Mouse (Mus musculus): ENCODE results near the gene Fads1. TPM values are rescaled to one million over a fixed set of nuclear protein-coding genes. Genes with fewer than 3 reads are reported as not detected.

Fads1 gene
- polyA plus RNA-seq, 1 experiment: 131 TPM

- H3K4me3 ChIP-seq (ENCODE audit: insufficient read depth, low read length): no peak overlapping the region
- no peaks in the 10 kb centered on the region for H3K4me1 ChIP-seq (ENCODE audit: control insufficient read depth, insufficient read depth, low read length)
- no peak overlapping the region for H3K27ac ChIP-seq (ENCODE audit: insufficient read depth, low read length)
- no peak for TF ChIP-seq CTCF (IDR thresholded peaks at IDR 0.05; ENCODE audit: borderline replicate concordance, insufficient read depth, low read length)
- no peak for TF ChIP-seq POLR2A (IDR thresholded peaks at IDR 0.05; ENCODE audit: low read depth, low read length)
Measured at GRCm38 (mm10) chr19:10222656-10223055, 40.0 kb downstream of the Fads1 start.

- H3K4me1 ChIP-seq (ENCODE audit: control insufficient read depth, insufficient read depth, low read length): no peaks in the 10 kb centered on the region
- H3K27ac ChIP-seq (ENCODE audit: insufficient read depth, low read length): no peak overlapping the region
- H3K4me3 ChIP-seq (ENCODE audit: insufficient read depth, low read length): no peak overlapping the region
- TF ChIP-seq CTCF (IDR thresholded peaks at IDR 0.05; ENCODE audit: borderline replicate concordance, insufficient read depth, low read length): no peak
- TF ChIP-seq POLR2A (IDR thresholded peaks at IDR 0.05; ENCODE audit: low read depth, low read length): no peak
Measured at GRCm38 (mm10) chr19:10223561-10223960, 40.9 kb downstream of the Fads1 start.

GRCm38 (mm10) chr19:10224637-10225453 lies 42.2 kb downstream of the Fads1 start:
- TF ChIP-seq CTCF (IDR thresholded peaks at IDR 0.05; ENCODE audit: borderline replicate concordance, insufficient read depth, low read length): no peak
- TF ChIP-seq POLR2A (IDR thresholded peaks at IDR 0.05; ENCODE audit: low read depth, low read length): no peak
- H3K4me3 ChIP-seq (ENCODE audit: insufficient read depth, low read length): no peak overlapping the region
- H3K27ac ChIP-seq (ENCODE audit: insufficient read depth, low read length): no peak overlapping the region
- no peaks in the 10 kb centered on the region for H3K4me1 ChIP-seq (ENCODE audit: control insufficient read depth, insufficient read depth, low read length)

- no peak overlapping the region for H3K27ac ChIP-seq (ENCODE audit: insufficient read depth, low read length)
- no peak overlapping the region for H3K4me3 ChIP-seq (ENCODE audit: insufficient read depth, low read length)
- TF ChIP-seq POLR2A (IDR thresholded peaks at IDR 0.05; ENCODE audit: low read depth, low read length) (no peak), CTCF (IDR thresholded peaks at IDR 0.05; ENCODE audit: borderline replicate concordance, insufficient read depth, low read length) (no peak)
- no peaks in the 10 kb centered on the region for H3K4me1 ChIP-seq (ENCODE audit: control insufficient read depth, insufficient read depth, low read length)
Measured at GRCm38 (mm10) chr19:10225767-10226166, 43.1 kb downstream of the Fads1 start.

- no peak overlapping the region for H3K27ac ChIP-seq (ENCODE audit: insufficient read depth, low read length)
- TF ChIP-seq CTCF (IDR thresholded peaks at IDR 0.05; ENCODE audit: borderline replicate concordance, insufficient read depth, low read length): no peak
- no peak for TF ChIP-seq POLR2A (IDR thresholded peaks at IDR 0.05; ENCODE audit: low read depth, low read length)
- no peak overlapping the region for H3K4me3 ChIP-seq (ENCODE audit: insufficient read depth, low read length)
- no peaks in the 10 kb centered on the region for H3K4me1 ChIP-seq (ENCODE audit: control insufficient read depth, insufficient read depth, low read length)
Measured at GRCm38 (mm10) chr19:10231016-10231415, 48.3 kb downstream of the Fads1 start.

- no peaks in the 10 kb centered on the region for H3K4me1 ChIP-seq (ENCODE audit: control insufficient read depth, insufficient read depth, low read length)
- no peak overlapping the region for H3K27ac ChIP-seq (ENCODE audit: insufficient read depth, low read length)
- TF ChIP-seq CTCF (IDR thresholded peaks at IDR 0.05; ENCODE audit: borderline replicate concordance, insufficient read depth, low read length): no peak
- no peak overlapping the region for H3K4me3 ChIP-seq (ENCODE audit: insufficient read depth, low read length)
Measured at GRCm38 (mm10) chr19:10231871-10232270, 49.2 kb downstream of the Fads1 start.

- Histone ChIP-seq H3K4me3 (ENCODE audit: insufficient read depth, low read length) (no peak overlapping the region), H3K27ac (ENCODE audit: insufficient read depth, low read length) (no peak overlapping the region), H3K4me1 (ENCODE audit: control insufficient read depth, insufficient read depth, low read length) (no peaks in the 10 kb centered on the region)
- no peak for TF ChIP-seq CTCF (IDR thresholded peaks at IDR 0.05; ENCODE audit: borderline replicate concordance, insufficient read depth, low read length)
- no peak for TF ChIP-seq POLR2A (IDR thresholded peaks at IDR 0.05; ENCODE audit: low read depth, low read length)
Measured at GRCm38 (mm10) chr19:10232327-10233017, 49.8 kb downstream of the Fads1 start.

- Histone ChIP-seq H3K4me1 (ENCODE audit: control insufficient read depth, insufficient read depth, low read length) (no peaks in the 10 kb centered on the region), H3K4me3 (ENCODE audit: insufficient read depth, low read length) (no peak overlapping the region), H3K27ac (ENCODE audit: insufficient read depth, low read length) (no peak overlapping the region)
- TF ChIP-seq CTCF (IDR thresholded peaks at IDR 0.05; ENCODE audit: borderline replicate concordance, insufficient read depth, low read length): no peak
- no peak for TF ChIP-seq POLR2A (IDR thresholded peaks at IDR 0.05; ENCODE audit: low read depth, low read length)
Measured at GRCm38 (mm10) chr19:10235784-10236565, 53.3 kb downstream of the Fads1 start.

- Histone ChIP-seq H3K27ac (ENCODE audit: insufficient read depth, low read length) (no peak overlapping the region), H3K4me1 (ENCODE audit: control insufficient read depth, insufficient read depth, low read length) (no peaks in the 10 kb centered on the region), H3K4me3 (ENCODE audit: insufficient read depth, low read length) (no peak overlapping the region)
- no peak for TF ChIP-seq POLR2A (IDR thresholded peaks at IDR 0.05; ENCODE audit: low read depth, low read length)
- no peak for TF ChIP-seq CTCF (IDR thresholded peaks at IDR 0.05; ENCODE audit: borderline replicate concordance, insufficient read depth, low read length)
Measured at GRCm38 (mm10) chr19:10238477-10238876, 55.8 kb downstream of the Fads1 start.

Measured in embryonic fibroblast, embryonic 13.5 days (primary cell).